Mouse (Mus musculus): ENCODE results near the gene Otop3.
A peak's percentile ranks its signal among the peaks of the same experiment; 100 is the strongest.
"Not testable (repeated sequence)": the region's sequence is repeated elsewhere in the genome, so short reads cannot be mapped to it uniquely, and the experiment has no call there.

The Otop3 gene

DNA sequence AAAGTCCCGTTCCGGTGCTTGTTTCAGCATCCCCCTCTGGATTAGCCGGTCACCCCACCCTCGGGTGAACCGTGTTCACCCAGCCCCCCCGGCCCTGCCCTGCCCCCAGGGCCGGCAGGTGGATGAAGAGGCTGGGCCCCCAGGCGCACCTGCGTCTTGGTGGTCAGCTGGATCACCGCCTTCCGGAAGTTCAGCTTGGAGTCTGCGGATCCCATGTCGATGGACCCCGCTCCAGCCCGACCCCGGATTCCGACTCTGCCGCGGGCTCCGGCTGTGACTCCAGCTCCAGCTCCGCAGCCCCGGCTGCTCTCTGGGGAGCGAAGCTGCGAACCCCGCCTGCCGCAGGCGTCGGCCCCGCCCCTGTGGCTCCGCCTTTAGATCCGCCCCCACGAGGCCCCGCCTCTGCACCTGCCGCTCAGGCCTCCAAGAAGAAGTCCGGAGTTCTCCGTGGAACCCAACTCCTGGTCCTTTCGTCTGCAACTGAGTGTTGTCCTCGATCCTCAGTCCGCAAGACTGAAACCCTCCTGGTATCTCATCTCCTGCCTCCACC is 32.9 kb downstream of the Otop3 start, which contains the start of gene Hid1:
Gene Hid1 (minus strand): TSS at position 362 of the 550 bp plus-strand sequence.
- peak; percentile 97 for DNase-seq

DNA sequence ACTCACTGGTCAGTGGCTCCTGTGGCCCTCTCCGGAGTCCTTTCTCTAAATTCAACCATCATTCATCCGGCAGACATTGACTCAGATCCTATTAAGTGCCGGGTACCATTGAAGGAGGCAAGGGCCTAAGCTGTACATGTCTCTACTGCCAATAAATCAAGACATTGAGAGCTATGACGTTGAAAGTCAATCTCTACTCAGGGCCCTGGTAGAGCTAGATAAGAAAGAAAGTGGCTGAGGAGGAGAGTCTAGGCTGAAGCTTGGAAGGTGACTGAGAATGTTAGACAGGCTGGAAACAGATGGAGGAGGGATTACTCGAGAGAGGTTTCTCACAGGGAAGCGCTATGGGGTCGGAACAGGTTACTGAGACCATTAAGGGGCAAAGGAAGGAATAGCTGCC is 35.8 kb downstream of the Otop3 start:
- no peak for DNase-seq

DNA sequence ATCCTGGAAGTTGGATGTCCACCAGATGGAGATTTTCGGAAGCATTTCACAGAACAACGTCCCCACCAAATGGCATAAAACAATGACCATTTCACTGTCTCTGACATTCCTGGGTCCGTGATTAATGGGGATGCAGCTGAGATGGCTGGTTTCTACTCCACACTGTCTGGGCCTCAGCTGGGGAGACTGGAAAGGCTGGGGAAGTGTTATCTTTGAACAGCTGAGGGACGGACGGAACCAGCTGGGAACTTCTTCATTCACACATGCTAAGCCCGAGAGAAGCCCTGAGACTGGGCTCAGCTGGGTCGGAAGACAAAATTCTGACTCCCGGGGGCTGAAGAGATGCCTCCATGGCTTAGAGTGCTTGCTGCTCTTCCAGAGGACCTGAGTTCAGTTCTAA is 36.8 kb downstream of the Otop3 start:
- peak; percentile 87 for DNase-seq

DNA sequence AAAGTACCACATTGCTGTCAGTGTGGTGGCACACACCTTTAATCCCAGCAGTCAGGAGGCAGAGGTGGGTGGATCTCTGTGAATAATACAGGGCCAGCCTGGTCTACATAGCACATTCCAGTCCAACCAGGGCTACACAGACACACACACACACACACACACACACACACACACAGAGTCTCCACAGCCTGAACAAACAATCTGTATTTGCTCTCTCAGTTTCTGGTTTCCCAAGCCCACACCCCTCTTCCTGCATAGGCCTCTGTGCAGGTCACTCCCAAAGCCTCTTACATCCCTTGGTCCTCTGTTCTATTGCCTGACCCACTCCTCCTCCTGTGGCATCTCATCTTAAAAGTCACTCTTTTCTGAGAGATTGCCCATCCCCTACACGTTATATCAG is 37.5 kb downstream of the Otop3 start:
- DNase-seq = no peak

DNA sequence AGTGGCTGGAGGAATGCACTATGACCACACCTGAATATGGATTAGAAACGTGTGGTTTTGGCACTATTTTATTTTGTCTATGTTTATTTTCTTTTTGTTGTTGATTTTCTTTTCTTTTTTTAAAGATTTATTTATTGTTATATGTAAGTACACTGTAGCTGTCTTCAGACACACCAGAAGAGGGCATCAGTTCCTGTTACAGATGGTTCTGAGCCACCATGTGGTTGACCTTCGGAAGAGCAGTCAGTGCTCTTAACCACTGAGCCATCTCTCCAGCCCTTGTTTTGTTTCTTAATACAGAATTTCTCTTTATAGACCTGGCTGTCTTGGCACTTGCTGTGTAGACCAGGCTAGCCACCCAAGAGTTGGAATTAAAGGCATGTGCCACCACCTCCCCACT is 38.2 kb downstream of the Otop3 start:
- no peak for DNase-seq

DNA sequence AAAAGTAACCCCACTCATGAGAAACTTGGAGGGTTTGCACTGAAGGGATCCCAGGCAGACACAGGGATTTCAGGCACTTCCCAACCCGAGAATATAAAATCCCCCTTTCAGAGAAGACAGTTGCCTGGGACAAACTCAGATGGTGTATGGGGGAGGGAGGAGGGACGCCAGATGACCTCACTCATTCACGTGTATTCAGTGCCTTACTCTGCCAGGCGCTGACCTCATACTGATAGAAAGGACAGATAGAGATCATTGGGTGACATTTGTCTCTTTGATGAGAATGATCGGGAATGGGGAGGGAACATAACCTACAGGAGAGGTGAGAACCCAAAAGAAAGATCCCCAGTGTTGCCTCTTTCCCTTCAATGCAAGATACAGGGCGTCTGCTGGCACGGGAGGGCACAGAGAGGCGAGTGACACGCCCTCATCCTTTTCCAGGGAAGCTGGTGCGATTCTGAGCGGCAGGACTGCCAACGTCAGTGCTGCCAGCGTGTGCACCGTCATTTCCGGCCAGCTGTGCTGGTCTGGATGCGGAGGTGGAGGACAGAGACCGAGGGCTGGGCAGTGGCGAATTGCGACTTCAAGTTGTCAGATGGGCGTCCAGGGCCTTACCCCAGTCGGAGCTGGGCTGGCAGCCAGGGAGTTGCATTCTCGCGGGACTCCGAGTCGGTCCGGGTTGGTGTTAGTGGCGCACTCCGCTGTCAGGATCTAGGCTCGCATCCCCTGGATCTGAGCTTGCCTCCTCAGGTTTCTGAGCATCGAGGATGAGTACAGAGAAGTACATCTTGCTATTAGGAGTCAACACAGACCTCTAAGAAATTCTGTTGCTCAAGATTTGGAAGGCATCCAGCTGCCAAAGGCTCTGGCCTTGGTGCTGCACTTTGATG is 39.5 kb downstream of the Otop3 start:
- peak; percentile 98 for DNase-seq

DNA sequence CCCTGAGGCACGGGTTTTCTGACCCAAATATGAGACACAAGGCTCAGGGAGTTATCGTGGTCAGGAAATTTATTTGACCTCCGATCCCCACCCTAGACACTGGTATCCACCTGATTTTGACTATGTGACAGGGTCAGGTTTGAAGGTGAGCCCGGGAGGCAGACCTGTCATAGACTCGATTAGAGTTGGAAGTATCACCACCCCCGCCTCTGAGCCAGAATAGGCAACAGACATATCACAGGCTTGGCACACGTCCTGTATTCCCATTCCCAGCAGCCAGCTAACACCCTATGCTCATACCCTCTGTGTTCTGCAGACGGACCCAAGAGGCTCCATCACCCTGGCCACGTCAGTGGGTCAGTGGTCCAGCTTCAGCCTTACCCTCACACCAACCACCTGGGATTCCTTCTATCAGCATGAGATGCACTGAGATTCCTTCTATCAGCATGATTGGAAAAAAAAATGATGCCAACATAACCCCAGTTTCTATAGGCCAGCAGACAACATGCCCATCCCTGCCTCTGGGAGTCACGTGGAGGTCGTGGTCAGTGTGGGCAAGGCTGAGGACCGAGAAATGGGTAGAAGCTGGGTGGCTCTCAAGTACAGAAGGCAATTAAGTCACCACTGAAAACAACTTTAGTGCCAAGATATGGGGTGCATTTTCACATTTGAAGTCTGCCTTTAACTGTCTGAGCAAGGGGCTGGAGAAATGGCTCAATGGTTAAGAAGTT is 40.3 kb downstream of the Otop3 start:
- DNase-seq = peak; percentile 94

DNA sequence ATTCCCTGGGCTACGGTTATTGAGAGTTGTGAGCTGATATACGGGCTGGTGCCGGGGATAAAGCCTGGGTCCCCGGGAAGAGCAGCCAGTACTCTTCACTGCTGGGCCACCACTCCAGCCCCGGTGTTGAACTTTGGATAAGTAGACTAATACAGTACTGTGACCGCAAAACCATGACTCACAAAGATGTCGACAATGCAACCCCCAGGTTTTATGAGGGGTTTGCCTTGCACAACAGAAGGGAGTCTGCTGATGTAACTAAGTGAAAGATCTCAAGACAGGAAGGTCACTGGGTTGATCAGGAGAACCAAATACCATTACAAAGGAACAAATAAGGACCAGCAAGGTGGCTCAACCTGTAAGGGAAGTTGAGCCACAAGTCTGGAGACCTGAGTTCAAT is 42.2 kb downstream of the Otop3 start:
- no peak for DNase-seq

DNA sequence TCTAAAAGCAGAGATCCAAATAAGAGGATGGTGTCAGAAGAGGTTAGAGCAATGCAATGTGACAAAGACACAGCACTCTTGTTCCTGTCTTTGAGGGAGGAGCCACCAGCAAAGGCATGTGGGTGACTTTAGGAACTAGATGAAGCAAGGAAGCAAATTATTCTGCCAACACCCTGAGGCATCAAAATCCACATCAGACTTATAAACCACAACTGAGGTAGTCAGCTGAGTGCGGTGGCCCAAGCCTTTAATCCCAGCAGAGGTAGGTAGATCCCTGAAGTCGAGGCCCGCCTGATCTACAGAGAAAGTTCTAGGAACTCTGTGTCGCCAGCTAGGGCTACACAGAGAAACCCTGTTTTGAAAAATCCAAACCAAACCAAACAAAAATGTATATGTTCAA is 42.7 kb downstream of the Otop3 start:
- DNase-seq = peak; percentile 83

DNA sequence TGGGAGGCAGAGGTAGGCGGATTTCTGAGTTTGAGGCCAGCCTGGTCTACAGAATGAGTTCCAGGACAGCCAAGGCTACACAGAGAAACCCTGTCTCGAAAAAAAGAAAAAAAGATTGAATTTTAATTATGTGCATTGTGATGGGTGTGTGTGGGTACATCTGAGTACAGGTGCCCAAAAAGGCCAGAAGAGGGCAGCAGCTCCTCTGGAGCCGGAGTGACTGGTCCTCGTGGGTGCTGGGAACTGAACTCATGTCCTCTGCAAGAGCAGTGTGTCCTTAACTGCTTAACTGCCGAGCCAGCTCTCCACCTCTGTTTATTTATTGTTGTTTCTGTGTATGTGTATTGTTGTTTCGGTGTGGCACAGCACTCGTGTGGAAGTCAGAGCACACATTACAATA is 43.3 kb downstream of the Otop3 start:
- no peak for DNase-seq

DNA sequence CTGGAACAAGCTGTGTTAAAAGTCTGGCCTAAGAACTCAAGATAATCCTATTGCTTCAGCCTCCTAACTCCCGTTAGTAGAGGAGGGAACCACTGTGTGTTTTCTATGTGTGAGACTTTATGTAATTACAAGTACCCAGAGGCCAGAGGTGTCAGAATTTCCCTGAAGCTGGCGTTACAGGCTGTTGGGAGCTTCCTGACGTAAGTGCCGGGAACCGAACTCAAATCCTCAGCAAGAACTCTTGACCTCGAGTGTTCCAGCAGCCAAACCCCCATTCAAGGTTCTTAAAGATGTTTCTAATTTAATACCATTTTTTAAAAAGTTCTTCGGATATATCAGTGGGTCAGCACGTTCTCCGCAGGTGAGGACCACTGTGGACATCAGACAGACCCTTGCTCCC is 46.7 kb downstream of the Otop3 start:
- no peak for DNase-seq

DNA sequence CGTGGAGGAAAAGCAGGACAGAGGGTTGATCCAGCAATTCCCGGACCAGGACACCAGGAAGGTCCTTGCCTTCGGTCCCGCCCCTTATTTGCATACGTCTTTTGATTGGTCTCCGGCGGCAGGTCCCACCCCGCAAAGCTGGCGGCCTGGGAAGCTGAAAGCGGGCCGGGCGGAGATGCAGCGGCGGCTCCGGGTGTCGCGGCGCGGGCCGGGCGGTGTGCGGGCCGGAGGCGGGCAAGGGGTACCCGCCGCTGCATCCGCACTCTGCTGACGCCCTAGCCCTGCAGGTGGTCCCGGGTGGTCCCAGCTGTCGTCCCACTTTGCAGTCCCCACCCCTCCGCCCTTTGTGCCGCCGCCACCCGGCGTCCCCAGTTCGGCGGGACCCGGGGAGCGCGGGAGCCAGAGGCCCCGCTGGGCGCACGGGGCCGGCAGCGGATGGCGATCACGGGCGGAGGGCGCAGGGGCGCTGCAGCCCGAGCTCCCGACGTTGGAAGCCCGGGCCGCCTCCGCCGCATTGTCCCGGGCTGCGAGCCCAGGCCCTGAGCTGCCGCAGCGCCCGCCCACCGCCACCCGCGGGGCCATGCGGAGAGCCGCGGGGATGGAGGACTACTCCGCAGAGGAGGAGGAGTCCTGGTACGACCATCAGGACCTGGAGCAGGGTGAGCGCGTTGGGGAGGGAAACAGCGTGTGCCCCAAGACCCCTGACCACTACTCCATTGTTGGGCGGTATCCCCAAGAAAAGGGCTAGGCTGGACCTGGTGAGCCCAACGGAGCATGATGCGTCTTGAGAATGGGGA is 47.4 kb downstream of the Otop3 start, which contains the start of gene Cdr2l:
Gene Cdr2l (plus strand): TSS at position 174 of the 797 bp plus-strand sequence.
- peak; percentile 100 for DNase-seq

DNA sequence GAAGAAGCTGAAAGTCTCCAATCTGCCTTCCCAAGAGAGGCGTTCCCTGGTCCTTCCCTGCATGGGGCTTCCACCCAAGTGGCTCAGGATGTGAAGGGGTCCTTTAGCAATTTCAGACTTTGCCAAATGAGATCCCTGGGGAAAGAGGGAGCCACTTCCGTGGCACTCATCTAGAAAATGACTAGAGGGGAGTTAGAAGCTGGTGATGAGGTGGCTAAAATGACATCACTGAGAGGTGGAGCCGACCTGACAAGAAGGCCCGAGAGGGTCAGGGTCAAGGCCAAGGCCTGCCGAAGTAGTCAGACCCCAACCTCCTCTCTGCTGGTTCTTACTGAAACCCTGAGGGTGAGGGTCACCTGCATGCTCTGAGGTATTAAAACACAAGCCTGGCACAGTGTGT is 48.4 kb downstream of the Otop3 start:
- DNase-seq = peak; percentile 92

DNA sequence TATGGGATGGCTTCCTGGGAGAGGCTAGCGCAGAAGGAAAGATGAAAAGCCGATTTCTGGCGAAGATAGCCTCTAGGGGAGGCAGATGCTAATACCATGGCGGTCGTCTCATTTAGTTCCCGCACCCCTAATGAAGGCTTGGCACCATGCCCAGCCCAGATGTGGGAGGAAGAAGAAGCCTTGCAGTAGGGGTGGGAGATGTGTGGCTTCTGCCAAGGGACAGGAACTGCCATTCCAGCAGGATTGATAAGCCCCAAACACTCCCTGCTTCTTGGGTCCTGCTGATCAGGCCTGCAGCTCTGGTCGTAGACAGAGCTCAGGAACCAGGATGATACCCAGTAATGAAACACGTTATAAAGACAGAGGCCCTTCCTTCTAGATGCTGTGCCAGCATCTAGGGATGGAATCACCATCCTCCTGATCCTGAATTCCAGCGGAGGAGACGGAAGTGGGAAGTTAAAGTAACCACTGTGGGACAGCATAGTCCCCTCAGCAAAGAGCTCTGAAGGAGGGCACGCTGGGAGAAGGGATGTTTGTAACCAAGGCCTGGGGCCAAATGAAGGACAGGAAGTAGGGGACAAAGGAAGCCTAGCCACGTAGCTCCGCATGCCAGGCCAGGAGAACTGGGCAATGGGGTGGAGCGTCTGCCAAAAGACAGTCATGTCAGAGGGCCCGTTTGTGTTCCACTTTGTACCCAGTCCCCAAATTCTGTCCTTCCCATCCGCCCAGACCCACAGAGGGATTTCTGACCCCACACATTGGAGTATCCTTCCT is 49.4 kb downstream of the Otop3 start:
- DNase-seq = peak; percentile 94

DNA sequence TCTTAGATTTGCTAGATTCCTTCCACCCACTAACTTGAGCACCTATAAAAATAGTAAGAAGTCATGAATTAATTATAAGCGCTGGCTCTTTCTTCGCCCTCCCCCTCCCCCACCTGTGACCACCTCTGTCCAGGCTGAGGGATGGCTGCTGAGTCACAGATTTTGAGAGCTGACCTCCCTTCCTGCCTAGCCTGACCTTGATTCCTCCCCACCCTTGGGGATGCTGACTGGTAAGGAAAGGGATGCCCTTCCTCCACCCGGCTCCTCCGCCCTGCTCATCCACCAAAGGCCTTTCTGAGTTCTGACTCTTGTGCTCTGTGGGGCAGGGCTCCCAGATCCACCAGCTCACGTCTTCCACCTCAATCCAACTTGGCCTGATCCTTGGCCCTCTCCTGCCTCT is 50.1 kb downstream of the Otop3 start:
- DNase-seq = no peak

DNA sequence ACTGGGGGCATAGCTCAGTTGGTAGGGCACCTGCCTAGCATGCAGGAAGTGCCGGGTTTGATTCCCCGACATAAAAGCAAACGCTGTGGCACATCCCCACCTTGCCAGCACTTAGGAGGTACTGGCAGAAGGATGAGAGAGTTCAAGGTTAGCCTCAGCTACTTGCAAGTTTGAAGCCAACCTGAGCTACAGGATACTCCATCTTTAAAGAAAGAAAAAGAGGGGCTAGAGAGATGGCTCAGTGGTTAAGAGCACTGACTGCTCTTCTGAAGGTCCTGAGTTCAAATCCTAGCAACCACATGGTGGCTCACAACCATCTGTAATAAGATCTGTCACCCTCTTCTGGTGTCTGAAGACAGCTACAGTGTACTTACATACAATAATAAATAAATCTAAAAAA is 52.3 kb downstream of the Otop3 start:
- not testable (repeated sequence) for DNase-seq

DNA sequence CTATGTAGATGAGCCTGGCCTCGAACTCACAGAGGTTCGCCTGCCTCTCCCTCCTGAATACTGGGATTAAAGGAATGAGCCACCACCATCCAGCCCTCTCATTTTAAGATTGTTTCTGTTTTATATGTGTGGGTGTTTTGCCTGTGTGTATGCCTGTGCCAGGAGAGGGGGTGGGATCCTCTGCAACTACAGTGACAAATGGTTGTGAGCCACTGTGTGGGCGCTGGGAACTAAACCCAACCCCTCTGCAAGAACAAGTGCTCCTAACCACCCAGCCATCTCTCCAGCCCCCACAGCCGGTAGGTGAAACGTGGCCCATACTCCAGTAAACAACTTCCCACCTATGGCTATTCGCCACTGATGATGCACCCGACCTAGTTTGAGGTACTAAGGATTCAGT is 56.8 kb downstream of the Otop3 start:
- DNase-seq = no peak

DNA sequence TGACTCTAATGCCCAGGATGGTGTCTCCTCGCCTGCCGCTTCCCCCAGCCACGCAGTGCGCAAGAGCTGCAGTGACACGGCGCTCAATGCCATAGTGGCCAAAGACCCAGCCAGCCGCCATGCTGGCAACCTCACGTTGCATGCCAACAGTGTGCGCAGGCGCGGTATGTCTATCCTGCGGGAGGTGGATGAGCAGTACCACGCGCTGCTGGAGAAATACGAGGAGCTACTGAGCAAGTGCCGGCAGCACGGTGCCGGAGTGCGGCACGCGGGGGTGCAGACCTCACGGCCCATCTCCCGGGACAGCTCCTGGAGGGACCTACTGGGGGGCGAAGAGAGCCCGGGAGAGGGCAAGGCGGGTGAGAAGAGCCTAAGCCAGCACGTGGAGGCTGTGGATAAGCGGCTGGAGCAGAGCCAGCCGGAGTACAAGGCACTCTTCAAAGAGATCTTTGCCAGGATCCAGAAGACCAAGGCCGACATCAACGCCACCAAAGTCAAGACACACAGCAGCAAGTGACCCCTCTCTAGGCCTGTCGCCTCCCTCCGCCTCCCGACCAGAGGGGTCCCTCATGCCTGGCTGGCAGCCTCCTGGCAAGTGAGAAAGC is 59.3 kb downstream of the Otop3 start:
- no peak for DNase-seq

All from heart, adult 11 months (tissue).